In the genomic region with DNA sequence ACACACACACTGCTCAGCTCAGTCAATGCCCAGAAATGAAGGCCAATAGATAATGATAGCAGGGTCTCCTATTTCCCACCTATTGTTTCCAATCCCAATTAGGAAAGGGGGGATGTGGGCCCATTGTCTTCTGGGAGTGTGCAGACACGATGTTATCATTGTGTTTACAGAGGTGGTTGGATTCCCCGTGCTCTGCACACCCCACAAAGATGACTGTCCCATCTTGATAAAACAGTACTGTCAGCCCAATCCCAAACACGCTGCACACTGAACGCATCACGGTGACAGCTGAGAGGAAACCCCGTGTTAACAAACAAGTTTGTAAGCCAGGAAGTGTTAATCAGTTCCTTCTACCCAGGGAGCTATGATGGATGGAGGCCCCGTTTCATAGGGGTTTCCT, we compare ENCODE assay signal across 18 mouse cellular contexts.
DNase-seq lines count a peak whose midpoint lies in the region; ATAC-seq lines count a peak whose summit lies in the region.
"Had no signal": no experiment of that assay in that cellular context is flagged by ENCODE, and none has a peak within 500 bp of the region (broad histone marks: within the 10 kb centered on the region; RNA-seq: fewer than 3 reads in every experiment).

No protein-coding gene starts in this region.

- H3K9me3 ChIP-seq in heart, embryonic 16.5 days (replicated peaks; ENCODE audit: control insufficient read depth, low read length) = peaks cover 10% of the 10 kb centered on the region
- no peaks in the 10 kb centered on the region for H3K9me3 ChIP-seq in liver, embryonic 15.5 days (replicated peaks)

- H3K27ac ChIP-seq in heart, embryonic 16.5 days (ENCODE audit: low read length) = peak overlapping the region; percentile 45
- H3K27ac ChIP-seq in liver, embryonic 15.5 days (replicated peaks) = no peak overlapping the region
- H3K27ac ChIP-seq: embryonic facial prominence, embryonic 15.5 days; hindbrain, embryonic 10.5 days; macrophage had no signal

- no peak overlapping the region for H3K4me2 ChIP-seq in heart, embryonic 16.5 days (ENCODE audit: low read depth, low read length)
- no peak overlapping the region for H3K4me2 ChIP-seq in liver, embryonic 15.5 days
- H3K4me2 ChIP-seq: embryonic facial prominence, embryonic 15.5 days had no signal

- H3K4me3 ChIP-seq in heart, embryonic 16.5 days (ENCODE audit: low read length) = no peak overlapping the region
- no peak overlapping the region for H3K4me3 ChIP-seq in liver, embryonic 15.5 days (replicated peaks)
- H3K4me3 ChIP-seq: embryonic facial prominence, embryonic 15.5 days; hindbrain, embryonic 10.5 days had no signal

- H3K4me1 ChIP-seq in heart, embryonic 16.5 days (ENCODE audit: control insufficient read depth, insufficient read depth, low read length) = peaks cover 9% of the 10 kb centered on the region
- H3K4me1 ChIP-seq in liver, embryonic 15.5 days (replicated peaks) = no peaks in the 10 kb centered on the region
- H3K4me1 ChIP-seq: embryonic facial prominence, embryonic 15.5 days had no signal

- DNase-seq in heart, postnatal 36 days = no peak
- DNase-seq in lung, postnatal 4 days = peak; percentile 14 to 65
- no peak for DNase-seq in urinary bladder, postnatal 25 days (ENCODE audit: low spot score)
- DNase-seq in cerebellum, postnatal 4 days (ENCODE audit: low spot score in 2 of 2) = no peak
- DNase-seq: adrenal gland, adult 2 months; cerebellum, adult 11-12 months; cerebellum, postnatal 36 days; kidney, postnatal 36 days; midbrain, embryonic 14.5 days had no signal

- intact Hi-C loops in heart, postnatal 36 days (cut with DNase I) = no loop called here

- 34% methylated on average over 7 of the region's 7 CpGs for WGBS in heart, embryonic 16.5 days
- WGBS in liver, embryonic 15.5 days (ENCODE audit: insufficient replicate concordance) = 7% methylated on average over 7 of the region's 7 CpGs

- H3K9ac ChIP-seq in heart, embryonic 16.5 days (ENCODE audit: low read length) = no peak overlapping the region
- no peak overlapping the region for H3K9ac ChIP-seq in liver, embryonic 15.5 days
- H3K9ac ChIP-seq: embryonic facial prominence, embryonic 15.5 days had no signal

- H3K27me3 ChIP-seq in heart, embryonic 16.5 days (ENCODE audit: control insufficient read depth, insufficient read depth, low read length) = no peaks in the 10 kb centered on the region
- no peaks in the 10 kb centered on the region for H3K27me3 ChIP-seq in liver, embryonic 15.5 days
- H3K27me3 ChIP-seq: embryonic facial prominence, embryonic 15.5 days had no signal

- peak; percentile 65 for ATAC-seq in heart, embryonic 16.5 days (replicated peaks; ENCODE audit: extremely low read depth, insufficient read depth, low FRiP score)
- peak; percentile 22; the same call in 1 of the 2 replicates for ATAC-seq in common myeloid progenitor, adult 5-6 weeks (replicated peaks; ENCODE audit: low read depth, poor library complexity, severe bottlenecking)
- ATAC-seq in liver, embryonic 15.5 days (ENCODE audit: insufficient read depth) = peak; percentile 40; the same call in 1 of the 2 replicates
- ATAC-seq in monocyte, adult 5-6 weeks (replicated peaks; ENCODE audit: insufficient number of reproducible peaks, low FRiP score, low TSS enrichment, poor library complexity, severe bottlenecking) = no peak
- ATAC-seq: intestine, embryonic 16.5 days had no signal

- H3K36me3 ChIP-seq in heart, embryonic 16.5 days (ENCODE audit: control insufficient read depth, insufficient read depth) = no peaks in the 10 kb centered on the region
- H3K36me3 ChIP-seq in liver, embryonic 15.5 days (replicated peaks) = no peaks in the 10 kb centered on the region
- H3K36me3 ChIP-seq: embryonic facial prominence, embryonic 15.5 days; G1E; hindbrain, embryonic 10.5 days had no signal

Comparison
In these comparisons a context has a peak if more than half of its experiments do, and no peak if none do; other contexts are left out.
1. DNase-seq: peak in lung, postnatal 4 days (2 of 2); none in heart, postnatal 36 days (0 of 2), urinary bladder, postnatal 25 days (single experiment) and cerebellum, postnatal 4 days (0 of 2).